Mouse (Mus musculus) layer of hippocampus, adult 9-11 months (tissue): ENCODE results near the gene Cdc34.
A peak's percentile ranks its signal among the peaks of the same experiment; 100 is the strongest.
"Not testable (repeated sequence)": the region's sequence is repeated elsewhere in the genome, so short reads cannot be mapped to it uniquely, and the experiment has no call there.

Experiments used
- DNase-seq: peaks from one replicate; pipeline ENCODE4 v3.0.0; 2022

Gene Cdc34

GRCm38 (mm10) chr10:79697916-79698315 lies 15.9 kb downstream of the Cdc34 start:
- DNase-seq: no peak

- no peak for DNase-seq
These were observed 16.5 kb downstream of the Cdc34 start for GRCm38 (mm10) chr10:79698459-79698858.

DNA sequence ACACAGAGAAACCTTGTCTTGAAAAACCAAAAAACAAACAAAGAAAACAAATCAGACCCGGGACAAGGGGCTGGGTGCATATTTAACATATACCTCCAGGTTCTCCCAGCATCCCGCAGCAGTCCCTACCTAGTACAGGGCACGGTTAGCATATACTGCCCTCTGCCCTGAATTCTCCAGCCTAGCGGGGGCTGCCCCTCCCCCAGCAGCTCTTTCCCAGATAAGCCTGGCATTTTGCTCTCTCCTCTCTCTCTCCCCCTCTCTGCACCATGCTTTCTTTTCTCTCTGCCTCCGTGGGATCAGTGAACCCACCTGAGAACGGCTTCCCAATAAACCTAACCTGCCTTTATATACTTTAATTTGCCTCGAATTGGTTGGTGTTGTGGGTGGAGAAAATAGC lies 18.7 kb downstream of the Cdc34 start:
- DNase-seq: no peak

- DNase-seq: no peak
These were observed 19.6 kb downstream of the Cdc34 start for GRCm38 (mm10) chr10:79701443-79702129.

GRCm38 (mm10) chr10:79702970-79703369 lies 21.0 kb downstream of the Cdc34 start:
- DNase-seq: not testable (repeated sequence)

GRCm38 (mm10) chr10:79703541-79703940 lies 21.5 kb downstream of the Cdc34 start:
- no peak for DNase-seq

GRCm38 (mm10) chr10:79704065-79704969 lies 22.3 kb downstream of the Cdc34 start, which contains the start of gene Bsg:
Gene Bsg, plus strand, starts transcription at chr10:79704491.
- peak; percentile 99 for DNase-seq

DNA sequence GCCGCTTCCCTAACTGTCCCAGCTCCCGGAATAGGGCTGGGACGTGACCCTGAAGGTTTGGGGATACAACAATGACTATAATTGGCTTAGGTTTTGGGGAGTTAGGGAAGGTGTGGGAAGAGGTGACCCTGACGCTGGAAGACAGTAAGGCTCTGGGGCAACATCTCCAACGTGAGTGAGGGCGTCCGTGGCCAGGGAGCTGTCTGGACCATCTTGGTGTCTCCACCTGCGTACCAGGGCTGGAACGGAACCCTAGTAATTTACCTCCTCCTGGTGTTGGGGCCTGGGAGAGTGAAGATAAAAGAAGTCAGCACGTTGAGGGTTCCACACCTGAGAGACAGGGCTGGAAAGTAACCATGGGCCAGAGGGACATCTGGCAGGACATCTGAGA lies 23.0 kb downstream of the Cdc34 start:
- no peak for DNase-seq

DNA sequence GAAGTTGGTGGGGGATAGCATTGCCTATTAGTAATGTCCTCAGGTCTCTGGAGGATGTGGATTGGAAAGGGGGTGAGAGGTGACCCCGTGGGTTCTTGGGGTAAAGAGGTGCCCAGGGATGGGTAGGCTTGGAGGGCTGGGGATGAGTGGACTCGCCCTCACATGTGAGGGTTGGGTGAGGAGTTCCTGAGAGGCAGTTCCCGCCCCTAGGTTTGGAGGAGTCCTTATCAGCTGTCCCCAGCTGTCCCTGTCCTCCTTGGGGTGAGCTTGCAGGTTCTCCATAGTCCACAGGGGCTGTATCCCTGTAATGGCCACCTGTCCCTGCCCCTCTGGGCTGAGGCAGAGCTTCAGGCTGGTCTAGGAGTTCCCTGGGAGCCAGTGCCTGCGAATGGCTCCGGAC lies 24.0 kb downstream of the Cdc34 start:
- DNase-seq: no peak

DNA sequence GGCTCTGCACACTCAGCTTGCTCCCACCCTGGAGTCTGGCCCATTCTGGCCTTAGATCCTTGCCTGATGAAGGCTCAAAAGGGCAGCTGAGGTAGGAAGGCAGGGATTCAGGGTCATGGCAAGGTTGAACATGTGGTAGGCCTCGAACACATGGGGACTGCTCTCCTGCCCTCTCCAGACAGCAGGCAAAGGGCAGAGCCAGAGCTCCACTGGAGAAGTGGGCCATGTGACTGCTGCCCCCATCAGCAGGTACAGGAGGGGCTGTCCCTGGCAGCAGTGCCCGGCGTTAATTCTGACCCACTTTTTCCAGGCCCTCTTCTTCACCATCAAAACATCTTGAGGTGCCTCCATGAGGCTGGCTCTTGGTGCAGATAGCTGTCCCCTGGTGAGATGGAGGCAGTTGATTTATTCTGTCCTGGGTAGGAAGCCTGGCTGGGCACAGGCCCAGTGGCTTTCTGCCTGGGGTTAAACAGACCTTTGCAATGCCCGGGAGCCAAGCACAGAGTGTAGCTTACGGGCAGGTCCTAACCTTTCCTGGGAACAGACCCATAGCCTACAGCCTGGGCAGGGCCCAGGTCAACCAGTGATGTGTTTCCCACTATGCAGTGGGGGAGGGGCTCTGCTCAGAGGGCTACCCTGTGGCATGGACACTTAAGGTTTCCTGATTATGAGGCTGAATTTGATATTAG lies 24.6 kb downstream of the Cdc34 start:
- no peak for DNase-seq

DNA sequence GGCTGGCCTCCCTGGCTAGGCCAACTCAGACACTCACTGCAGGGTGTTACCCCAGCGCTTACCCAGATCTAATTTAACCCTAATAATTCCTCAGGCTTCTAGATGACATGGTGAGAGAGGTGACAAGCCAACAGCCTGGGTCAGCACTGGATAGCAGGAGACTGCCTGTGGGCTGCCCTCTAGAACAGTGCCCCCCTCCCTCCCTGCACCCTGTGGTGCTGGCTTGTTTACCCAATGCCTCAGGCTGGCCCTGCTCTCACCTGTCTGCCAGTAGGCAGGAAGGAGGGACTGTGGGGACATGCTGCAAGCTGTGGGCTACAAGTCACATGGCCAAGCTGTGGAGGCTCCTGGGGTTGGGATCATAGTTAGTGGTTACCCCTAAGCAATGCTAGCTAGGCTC lies 25.2 kb downstream of the Cdc34 start:
- DNase-seq: no peak

GRCm38 (mm10) chr10:79707759-79708158 lies 25.8 kb downstream of the Cdc34 start:
- DNase-seq: no peak

DNA sequence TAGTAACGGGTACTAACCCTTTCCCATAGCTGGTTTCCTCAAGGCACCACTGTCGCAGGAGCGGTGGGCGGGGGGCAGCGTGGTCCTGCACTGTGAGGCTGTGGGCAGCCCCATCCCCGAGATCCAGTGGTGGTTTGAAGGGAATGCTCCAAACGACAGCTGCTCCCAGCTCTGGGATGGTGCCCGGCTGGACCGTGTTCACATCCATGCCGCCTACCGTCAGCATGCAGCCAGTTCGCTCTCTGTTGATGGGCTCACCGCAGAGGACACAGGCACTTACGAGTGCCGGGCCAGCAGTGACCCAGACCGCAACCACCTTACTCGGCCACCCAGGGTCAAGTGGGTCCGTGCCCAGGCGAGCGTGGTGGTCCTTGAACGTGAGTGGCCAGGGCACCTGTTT lies 26.7 kb downstream of the Cdc34 start:
- no peak for DNase-seq

GRCm38 (mm10) chr10:79709307-79709706 lies 27.3 kb downstream of the Cdc34 start:
- DNase-seq: no peak

DNA sequence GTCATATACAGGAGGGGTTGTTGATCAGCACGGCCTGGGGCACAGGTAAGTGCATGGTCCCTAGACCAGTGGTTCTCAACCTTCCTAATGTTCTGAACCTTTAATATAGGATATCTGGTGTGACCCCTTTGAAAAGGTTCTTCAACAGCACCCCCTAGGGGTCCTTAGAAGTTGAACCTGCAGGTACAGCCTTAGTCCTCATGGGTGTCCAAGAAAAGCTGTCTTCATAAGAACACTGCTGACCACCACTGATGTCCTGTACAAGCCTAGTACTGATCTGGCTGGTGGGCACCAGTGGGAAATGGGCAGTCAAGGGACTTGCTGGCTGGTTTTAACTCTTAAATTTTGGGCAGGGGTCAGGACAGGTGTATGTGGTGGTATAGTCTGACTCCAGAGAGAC lies 30.0 kb downstream of the Cdc34 start:
- no peak for DNase-seq

GRCm38 (mm10) chr10:79712499-79713126 lies 30.6 kb downstream of the Cdc34 start:
- DNase-seq: peak; percentile 66

- no peak for DNase-seq
These were observed 31.2 kb downstream of the Cdc34 start for GRCm38 (mm10) chr10:79713163-79713562.

- no peak for DNase-seq
These were observed 33.0 kb downstream of the Cdc34 start for GRCm38 (mm10) chr10:79714996-79715395.

DNA sequence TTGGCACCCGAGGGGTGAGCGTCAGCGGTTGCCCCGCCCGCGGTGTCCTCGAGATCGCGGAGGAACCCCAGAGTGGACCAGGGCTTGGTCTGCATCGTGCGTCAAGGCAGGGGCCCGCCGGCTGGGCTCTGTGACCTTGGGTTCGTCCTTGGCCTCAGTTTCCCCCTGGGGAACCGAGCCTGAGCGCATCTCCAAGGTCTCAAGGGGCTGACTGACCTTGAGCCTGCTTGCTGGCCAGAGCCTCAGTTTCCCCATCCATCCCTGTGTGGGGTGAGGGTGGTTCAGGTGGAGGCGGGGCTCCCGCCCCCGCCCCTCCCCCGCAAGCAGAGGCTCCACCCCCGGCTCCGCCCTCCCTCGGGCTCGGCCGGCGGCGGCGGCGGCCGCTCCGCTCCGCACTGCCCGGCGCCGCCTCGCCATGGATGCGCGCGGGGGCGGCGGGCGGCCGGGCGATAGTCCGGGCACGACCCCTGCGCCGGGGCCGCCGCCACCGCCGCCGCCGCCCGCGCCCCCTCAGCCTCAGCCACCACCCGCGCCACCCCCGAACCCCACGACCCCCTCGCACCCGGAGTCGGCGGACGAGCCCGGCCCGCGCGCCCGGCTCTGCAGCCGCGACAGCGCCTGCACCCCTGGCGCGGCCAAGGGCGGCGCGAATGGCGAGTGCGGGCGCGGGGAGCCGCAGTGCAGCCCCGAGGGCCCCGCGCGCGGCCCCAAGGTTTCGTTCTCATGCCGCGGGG lies 34.4 kb downstream of the Cdc34 start, which contains the start of gene Hcn2:
TSS of gene Hcn2 (plus strand) at position 381 of the 734 bp plus-strand sequence.
- no peak for DNase-seq

DNA sequence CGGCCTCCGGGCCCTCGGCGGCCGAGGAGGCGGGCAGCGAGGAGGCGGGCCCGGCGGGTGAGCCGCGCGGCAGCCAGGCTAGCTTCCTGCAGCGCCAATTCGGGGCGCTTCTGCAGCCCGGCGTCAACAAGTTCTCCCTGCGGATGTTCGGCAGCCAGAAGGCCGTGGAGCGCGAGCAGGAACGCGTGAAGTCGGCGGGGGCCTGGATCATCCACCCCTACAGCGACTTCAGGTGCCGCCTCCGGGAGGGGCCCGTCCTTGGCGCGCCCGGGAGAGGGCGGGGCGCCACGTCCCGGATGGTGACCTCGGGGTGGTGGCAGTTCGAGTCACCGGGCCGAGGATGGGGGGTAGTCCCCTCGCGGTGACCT lies 35.0 kb downstream of the Cdc34 start:
- no peak for DNase-seq

- no peak for DNase-seq
These were observed 35.8 kb downstream of the Cdc34 start for GRCm38 (mm10) chr10:79717640-79718357.

DNA sequence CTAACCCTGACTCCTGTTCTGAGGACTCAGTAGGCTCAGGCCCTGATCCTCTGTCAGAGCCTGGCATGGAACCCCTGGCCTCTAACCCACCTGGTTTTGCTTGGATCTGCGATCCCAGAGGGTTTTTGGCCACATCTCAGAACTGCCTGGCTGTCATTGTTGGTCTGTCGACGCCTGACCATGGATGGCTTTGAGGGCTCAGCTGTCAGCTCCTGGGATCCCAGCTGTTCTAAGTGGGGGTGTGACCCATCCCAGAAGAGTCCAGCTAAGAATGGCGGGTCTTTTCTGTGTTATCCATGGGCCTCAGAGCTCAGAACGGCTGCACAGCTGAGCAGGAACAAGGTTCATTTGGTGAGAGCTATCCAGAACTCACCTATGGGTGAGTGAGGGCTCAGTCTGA lies 39.1 kb downstream of the Cdc34 start:
- no peak for DNase-seq
